Mouse (Mus musculus) kidney, embryonic 16.5 days (tissue): ENCODE data around the gene Reps2. TPM values are rescaled to one million over a fixed set of nuclear protein-coding genes. Genes with fewer than 3 reads are reported as not detected.

Experiments used
- ATAC-seq: fragments of 200-750 bp; cut with Nextera tagmentation; 2 replicates; pipeline ENCODE4 v1.8.0; 2017; ENCODE audit warnings: moderate TSS enrichment; ENCODE audit not compliant: low FRiP score, low TSS enrichment
- H3K27ac ChIP-seq: fragments of 300-500 bp; sonication (generic); 2 replicates; pipeline ENCODE4 v1.5.1; 2014; ENCODE audit warnings: low read length
- H3K27me3 ChIP-seq: fragments of 300-500 bp; sonication (generic); 2 replicates; pipeline ENCODE4 v1.6.1; 2014; ENCODE audit warnings: low read length, control low read depth, mixed read lengths; ENCODE audit not compliant: insufficient read depth
- H3K36me3 ChIP-seq: fragments of 300-500 bp; sonication (generic); 2 replicates; pipeline ENCODE4 v1.6.1; 2014; ENCODE audit warnings: low read length, control low read depth, mixed read lengths; ENCODE audit not compliant: insufficient read depth
- H3K4me1 ChIP-seq: fragments of 300-500 bp; sonication (generic); 2 replicates; pipeline ENCODE4 v1.6.1; 2014; ENCODE audit warnings: low read length, control low read depth, mixed read lengths; ENCODE audit not compliant: insufficient read depth
- H3K4me2 ChIP-seq: fragments of 300-500 bp; sonication (generic); replicated peaks from 2 replicates; pipeline ENCODE4 v1.6.1; 2014; ENCODE audit warnings: low read depth, low read length
- H3K4me3 ChIP-seq: fragments of 300-500 bp; sonication (generic); 2 replicates; pipeline ENCODE4 v1.5.1; 2014; ENCODE audit warnings: mild to moderate bottlenecking, low read length
- H3K9ac ChIP-seq: fragments of 300-500 bp; sonication (generic); replicated peaks from 2 replicates; pipeline ENCODE4 v1.6.1; 2014; ENCODE audit warnings: low read length
- H3K9me3 ChIP-seq: fragments of 300-500 bp; sonication (generic); 2 replicates; pipeline ENCODE4 v1.6.1; 2016; ENCODE audit warnings: low read length, control low read depth
- WGBS: fragments of 180-500 bp; shearing (Covaris S2); extraction: QIAGEN DNeasy Blood & Tissue Kit; methylation state at CpG from one replicate; pipeline ENCODE4 v1.1.7; 2014; 5-methylcytosine and 5-hydroxymethylcytosine counted together
- polyA plus RNA-seq: library from polyadenylated mRNA; unstranded; fragments of >200 nt; fragmentation: Nextera tagmentation; extraction: Ambion mirVana; gene quantifications from 2 replicates; pipeline ENCODE4 v1.2.1, GENCODE M21; 2015

The Reps2 gene
- polyA plus RNA-seq, 1 experiment from 2014 or later = 2.0 TPM

- no peak overlapping the region for H3K9ac ChIP-seq
- no peaks in the 10 kb centered on the region for H3K36me3 ChIP-seq
- no peak overlapping the region for H3K4me2 ChIP-seq
- no peak for ATAC-seq
- no peak overlapping the region for H3K4me3 ChIP-seq
- no peaks in the 10 kb centered on the region for H3K9me3 ChIP-seq
- no peaks in the 10 kb centered on the region for H3K4me1 ChIP-seq
- peaks cover 7% of the 10 kb centered on the region; the same call in 1 of the 2 replicates for H3K27me3 ChIP-seq
- H3K27ac ChIP-seq = no peak overlapping the region
- 76% methylated on average over 1 of the region's 1 CpGs for WGBS
Measured at GRCm38 (mm10) chrX:162455364-162455763, 188.1 kb downstream of the Reps2 start.

- WGBS = 64% methylated on average over 7 of the region's 7 CpGs
- no peak for ATAC-seq
- no peak overlapping the region for H3K9ac ChIP-seq
- no peak overlapping the region for H3K27ac ChIP-seq
- no peaks in the 10 kb centered on the region for H3K9me3 ChIP-seq
- no peaks in the 10 kb centered on the region for H3K36me3 ChIP-seq
- no peaks in the 10 kb centered on the region for H3K4me1 ChIP-seq
- H3K27me3 ChIP-seq = peaks cover 10% of the 10 kb centered on the region; the same call in 1 of the 2 replicates
- no peak overlapping the region for H3K4me2 ChIP-seq
- H3K4me3 ChIP-seq = no peak overlapping the region
Measured at GRCm38 (mm10) chrX:162453821-162454402, 189.5 kb downstream of the Reps2 start.

- Histone ChIP-seq H3K4me2 (no peak overlapping the region), H3K27ac (no peak overlapping the region), H3K4me3 (no peak overlapping the region), H3K9ac (no peak overlapping the region), H3K4me1 (no peaks in the 10 kb centered on the region), H3K27me3 (peaks cover 10% of the 10 kb centered on the region; the same call in 1 of the 2 replicates), H3K36me3 (no peaks in the 10 kb centered on the region), H3K9me3 (no peaks in the 10 kb centered on the region)
- ATAC-seq = no peak
Measured at GRCm38 (mm10) chrX:162452642-162453041, 190.8 kb downstream of the Reps2 start.

- Histone ChIP-seq H3K4me2 (no peak overlapping the region), H3K4me1 (no peaks in the 10 kb centered on the region), H3K4me3 (no peak overlapping the region), H3K27me3 (peaks cover 10% of the 10 kb centered on the region; the same call in 1 of the 2 replicates), H3K27ac (no peak overlapping the region), H3K9ac (no peak overlapping the region), H3K9me3 (no peaks in the 10 kb centered on the region), H3K36me3 (no peaks in the 10 kb centered on the region)
- no peak for ATAC-seq
- WGBS = 60% methylated on average over 6 of the region's 6 CpGs
Measured at GRCm38 (mm10) chrX:162447974-162448373, 195.5 kb downstream of the Reps2 start.

- 94% methylated on average over 2 of the region's 2 CpGs for WGBS
- Histone ChIP-seq H3K9ac (no peak overlapping the region), H3K27me3 (peaks cover 12% of the 10 kb centered on the region), H3K4me1 (no peaks in the 10 kb centered on the region), H3K4me2 (no peak overlapping the region), H3K36me3 (no peaks in the 10 kb centered on the region), H3K4me3 (no peak overlapping the region), H3K9me3 (no peaks in the 10 kb centered on the region), H3K27ac (no peak overlapping the region)
- ATAC-seq = no peak
Measured at GRCm38 (mm10) chrX:162446678-162447318, 196.7 kb downstream of the Reps2 start.

- no peak overlapping the region for H3K4me3 ChIP-seq
- H3K9me3 ChIP-seq = no peaks in the 10 kb centered on the region
- H3K36me3 ChIP-seq = no peaks in the 10 kb centered on the region
- ATAC-seq = no peak
- no peaks in the 10 kb centered on the region for H3K4me1 ChIP-seq
- no peak overlapping the region for H3K27ac ChIP-seq
- H3K9ac ChIP-seq = no peak overlapping the region
- peaks cover 13% of the 10 kb centered on the region for H3K27me3 ChIP-seq
- H3K4me2 ChIP-seq = no peak overlapping the region
- WGBS = 78% methylated on average over 1 of the region's 1 CpGs
Measured at GRCm38 (mm10) chrX:162443387-162443786, 200.1 kb downstream of the Reps2 start.

GRCm38 (mm10) chrX:162442970-162443369 is 200.5 kb downstream of the Reps2 start:
- Histone ChIP-seq H3K4me2 (no peak overlapping the region), H3K4me3 (no peak overlapping the region), H3K4me1 (no peaks in the 10 kb centered on the region), H3K27me3 (peaks cover 17% of the 10 kb centered on the region), H3K9me3 (no peaks in the 10 kb centered on the region), H3K9ac (no peak overlapping the region), H3K36me3 (no peaks in the 10 kb centered on the region), H3K27ac (no peak overlapping the region)
- ATAC-seq = no peak
- WGBS = 58% methylated on average over 1 of the region's 1 CpGs

GRCm38 (mm10) chrX:162432776-162433543 is 210.5 kb downstream of the Reps2 start:
- H3K4me3 ChIP-seq = no peak overlapping the region
- H3K9me3 ChIP-seq = no peaks in the 10 kb centered on the region
- H3K27ac ChIP-seq = no peak overlapping the region
- H3K27me3 ChIP-seq = peaks cover 13% of the 10 kb centered on the region; the same call in 1 of the 2 replicates
- no peak overlapping the region for H3K9ac ChIP-seq
- H3K4me2 ChIP-seq = no peak overlapping the region
- H3K4me1 ChIP-seq = no peaks in the 10 kb centered on the region
- no peaks in the 10 kb centered on the region for H3K36me3 ChIP-seq
- 74% methylated on average over 5 of the region's 5 CpGs for WGBS
- ATAC-seq = no peak

GRCm38 (mm10) chrX:162427698-162428097 is 215.8 kb downstream of the Reps2 start:
- no peaks in the 10 kb centered on the region for H3K36me3 ChIP-seq
- peaks cover 10% of the 10 kb centered on the region; the same call in 1 of the 2 replicates for H3K27me3 ChIP-seq
- no peak overlapping the region for H3K4me2 ChIP-seq
- H3K4me1 ChIP-seq = no peaks in the 10 kb centered on the region
- no peak overlapping the region for H3K27ac ChIP-seq
- no peak overlapping the region for H3K9ac ChIP-seq
- H3K4me3 ChIP-seq = no peak overlapping the region
- no peak for ATAC-seq
- H3K9me3 ChIP-seq = no peaks in the 10 kb centered on the region
- 54% methylated on average over 2 of the region's 3 CpGs for WGBS

GRCm38 (mm10) chrX:162419431-162419830 is 224.0 kb downstream of the Reps2 start:
- Histone ChIP-seq H3K4me3 (no peak overlapping the region), H3K4me2 (no peak overlapping the region), H3K4me1 (no peaks in the 10 kb centered on the region), H3K27ac (no peak overlapping the region), H3K36me3 (no peaks in the 10 kb centered on the region), H3K9ac (no peak overlapping the region), H3K9me3 (no peaks in the 10 kb centered on the region), H3K27me3 (peaks cover 5% of the 10 kb centered on the region; the same call in 1 of the 2 replicates)
- WGBS = 70% methylated on average over 3 of the region's 3 CpGs
- ATAC-seq = no peak
